Comparison of ENCODE assay signal across 21 mouse cellular contexts in genomic region chr5:3505553-3505952, GRCm38 (mm10).
"Had no signal": no experiment of that assay in that cellular context is flagged by ENCODE, and none has a peak within 500 bp of the region (broad histone marks: within the 10 kb centered on the region; RNA-seq: fewer than 3 reads in every experiment).

No protein-coding gene starts in this region.

- H3K4me2 ChIP-seq: lung, embryonic 14.5 days; midbrain, embryonic 12.5 days; neural tube, embryonic 13.5 days; neural tube, embryonic 15.5 days; stomach, embryonic 15.5 days had no signal

- H3K4me1 ChIP-seq: midbrain, embryonic 10.5 days; midbrain, embryonic 12.5 days had no signal

- H3K27me3 ChIP-seq: midbrain, embryonic 12.5 days; neural tube, embryonic 13.5 days; neural tube, embryonic 15.5 days; stomach, embryonic 15.5 days had no signal

- H3K4me3 ChIP-seq: midbrain, embryonic 10.5 days; midbrain, embryonic 12.5 days; myocyte; neural tube, embryonic 13.5 days; neural tube, embryonic 15.5 days; stomach, embryonic 15.5 days had no signal

- H3K9ac ChIP-seq: lung, embryonic 14.5 days; midbrain, embryonic 12.5 days; neural tube, embryonic 13.5 days; neural tube, embryonic 15.5 days; stomach, embryonic 15.5 days had no signal

- H3K36me3 ChIP-seq: midbrain, embryonic 10.5 days; midbrain, embryonic 12.5 days; neural tube, embryonic 13.5 days; neural tube, embryonic 15.5 days; stomach, embryonic 15.5 days had no signal

- ATAC-seq: midbrain, embryonic 16.5 days had no signal

- H3K27ac ChIP-seq: midbrain, embryonic 10.5 days; midbrain, embryonic 12.5 days; neural tube, embryonic 13.5 days; neural tube, embryonic 15.5 days; stomach, embryonic 15.5 days; stomach, postnatal 0 days had no signal

- DNase-seq: lung, adult 18-20 months; lung, embryonic 14.5 days; lung, postnatal 10 days; lung, postnatal 4 days; midbrain, embryonic 14.5 days; retina, postnatal 1 day; right cerebral cortex, adult 18-20 months; right cerebral cortex, postnatal 25 days; right cerebral cortex, postnatal 4 days; spleen, adult 18-20 months; thymus, adult 2 months; thymus, postnatal 25 days; thymus, postnatal 4 days had no signal

- H3K9me3 ChIP-seq: midbrain, embryonic 10.5 days; midbrain, embryonic 12.5 days; neural tube, embryonic 13.5 days; neural tube, embryonic 15.5 days; stomach, embryonic 15.5 days had no signal
